Mouse (Mus musculus) myocyte (in vitro differentiated cells): ENCODE results near the gene Eps8. TPM values are rescaled to one million over a fixed set of nuclear protein-coding genes. Genes with fewer than 3 reads are reported as not detected.

Source experiments
- H3K27me3 ChIP-seq: one replicate; pipeline ENCODE4 v1.6.1; 2011; ENCODE audit not compliant: control insufficient read depth, insufficient read depth, insufficient read length
- H3K36me3 ChIP-seq: one replicate; pipeline ENCODE4 v1.6.1; 2011; ENCODE audit not compliant: control insufficient read depth, insufficient read depth
- H3K4me2 ChIP-seq: one replicate; pipeline ENCODE4 v1.6.1; 2011; ENCODE audit warnings: low read depth, control low read depth
- H3K4me3 ChIP-seq: one replicate; pipeline ENCODE4 v1.5.1; 2011; ENCODE audit warnings: mild to moderate bottlenecking, control low read depth, moderate library complexity
- H3K79me2 ChIP-seq: one replicate; pipeline ENCODE4 v1.6.1; 2011; ENCODE audit not compliant: control insufficient read depth, insufficient read depth
- H3ac ChIP-seq: one replicate; pipeline ENCODE4 v1.6.1; 2011; ENCODE audit not compliant: control insufficient read depth, insufficient read length
- CEBPB ChIP-seq: IDR thresholded peaks from 2 replicates; pipeline ENCODE4 v1.6.1; 2011; ENCODE audit warnings: mild to moderate bottlenecking, moderate library complexity; ENCODE audit not compliant: poor library complexity, insufficient read depth, severe bottlenecking
- E2F4 ChIP-seq: IDR thresholded peaks from one replicate; pipeline ENCODE4 v1.6.1; 2011; ENCODE audit warnings: mild to moderate bottlenecking, control low read depth, moderate library complexity; ENCODE audit not compliant: insufficient read depth
- MAX ChIP-seq: IDR thresholded peaks from one replicate; pipeline ENCODE4 v1.6.1; 2011; ENCODE audit warnings: low read depth, mild to moderate bottlenecking, control low read depth
- MYOD1 ChIP-seq, 3 experiments: IDR thresholded peaks; one replicate each; pipeline ENCODE4 v1.6.1; 2011; ENCODE audit warnings: control low read depth in 2 of 3, low read depth in 2 of 3, mild to moderate bottlenecking in 2 of 3, moderate library complexity in 1 of 3; ENCODE audit not compliant: insufficient read length in 2 of 3, control insufficient read depth in 1 of 3
- MYOG ChIP-seq, 3 experiments: IDR thresholded peaks; one replicate each; pipeline ENCODE4 v1.6.1; 2011; ENCODE audit warnings: control low read depth in 2 of 3, low read depth in 2 of 3, mild to moderate bottlenecking in 2 of 3; ENCODE audit not compliant: insufficient read length in 2 of 3, control insufficient read depth in 1 of 3, insufficient read depth in 1 of 3
- POLR2A ChIP-seq: IDR thresholded peaks from one replicate; pipeline ENCODE4 v1.6.1; 2011; ENCODE audit warnings: low read depth, mild to moderate bottlenecking, control low read depth, moderate library complexity; ENCODE audit not compliant: insufficient read length
- POLR2AphosphoS2 ChIP-seq: IDR thresholded peaks from one replicate; pipeline ENCODE4 v1.6.1; 2011; ENCODE audit warnings: low read depth, control low read depth; ENCODE audit not compliant: insufficient read length
- REST ChIP-seq: IDR thresholded peaks from one replicate; pipeline ENCODE4 v1.6.1; 2011; ENCODE audit warnings: mild to moderate bottlenecking, control low read depth, moderate library complexity; ENCODE audit not compliant: insufficient read depth, insufficient read length
- SRF ChIP-seq: IDR thresholded peaks from one replicate; pipeline ENCODE4 v1.6.1; 2011; ENCODE audit warnings: low read depth; ENCODE audit not compliant: control insufficient read depth, insufficient read length
- TCF12 ChIP-seq: IDR thresholded peaks from one replicate; pipeline ENCODE4 v1.6.1; 2011; ENCODE audit warnings: mild to moderate bottlenecking, control low read depth; ENCODE audit not compliant: poor library complexity, insufficient read depth, severe bottlenecking
- TCF3 ChIP-seq: IDR thresholded peaks from one replicate; pipeline ENCODE4 v1.6.1; 2011; ENCODE audit warnings: low read depth, control low read depth; ENCODE audit not compliant: insufficient read length
- USF1 ChIP-seq: IDR thresholded peaks from one replicate; pipeline ENCODE4 v1.6.1; 2011; ENCODE audit warnings: low read depth, mild to moderate bottlenecking, control low read depth, moderate library complexity
- polyA plus RNA-seq: library from polyadenylated mRNA; unstranded; fragments of >200 nt; fragmentation: generic; extraction: Trizol; gene quantifications from one replicate; pipeline ENCODE4 v1.2.1, GENCODE M21; 2012; ENCODE audit warnings: missing spikeins

Eps8 gene
- polyA plus RNA-seq, 1 experiment = 12.4 TPM

- Histone ChIP-seq H3K36me3 (no peaks in the 10 kb centered on the region), H3K79me2 (no peaks in the 10 kb centered on the region), H3K4me3 (no peak overlapping the region), H3K27me3 (no peaks in the 10 kb centered on the region), H3ac (no peak overlapping the region), H3K4me2 (no peak overlapping the region)
- TF ChIP-seq E2F4 (no peak), POLR2A (no peak), REST (no peak), SRF (no peak), TCF3 (no peak), TCF12 (no peak), MAX (no peak), MYOD1 (IDR thresholded peaks at IDR 0.05; ENCODE audit: control insufficient read depth in 1 of 3, insufficient read length in 2 of 3, low read depth in 2 of 3) (no peak), POLR2AphosphoS2 (no peak), CEBPB (no peak), USF1 (no peak), MYOG (IDR thresholded peaks at IDR 0.05; ENCODE audit: control insufficient read depth in 1 of 3, insufficient read depth in 1 of 3, insufficient read length in 2 of 3, low read depth in 2 of 3) (no peak)
Measured at GRCm38 (mm10) chr6:137545341-137545740, 109.3 kb downstream of the Eps8 start.

DNA sequence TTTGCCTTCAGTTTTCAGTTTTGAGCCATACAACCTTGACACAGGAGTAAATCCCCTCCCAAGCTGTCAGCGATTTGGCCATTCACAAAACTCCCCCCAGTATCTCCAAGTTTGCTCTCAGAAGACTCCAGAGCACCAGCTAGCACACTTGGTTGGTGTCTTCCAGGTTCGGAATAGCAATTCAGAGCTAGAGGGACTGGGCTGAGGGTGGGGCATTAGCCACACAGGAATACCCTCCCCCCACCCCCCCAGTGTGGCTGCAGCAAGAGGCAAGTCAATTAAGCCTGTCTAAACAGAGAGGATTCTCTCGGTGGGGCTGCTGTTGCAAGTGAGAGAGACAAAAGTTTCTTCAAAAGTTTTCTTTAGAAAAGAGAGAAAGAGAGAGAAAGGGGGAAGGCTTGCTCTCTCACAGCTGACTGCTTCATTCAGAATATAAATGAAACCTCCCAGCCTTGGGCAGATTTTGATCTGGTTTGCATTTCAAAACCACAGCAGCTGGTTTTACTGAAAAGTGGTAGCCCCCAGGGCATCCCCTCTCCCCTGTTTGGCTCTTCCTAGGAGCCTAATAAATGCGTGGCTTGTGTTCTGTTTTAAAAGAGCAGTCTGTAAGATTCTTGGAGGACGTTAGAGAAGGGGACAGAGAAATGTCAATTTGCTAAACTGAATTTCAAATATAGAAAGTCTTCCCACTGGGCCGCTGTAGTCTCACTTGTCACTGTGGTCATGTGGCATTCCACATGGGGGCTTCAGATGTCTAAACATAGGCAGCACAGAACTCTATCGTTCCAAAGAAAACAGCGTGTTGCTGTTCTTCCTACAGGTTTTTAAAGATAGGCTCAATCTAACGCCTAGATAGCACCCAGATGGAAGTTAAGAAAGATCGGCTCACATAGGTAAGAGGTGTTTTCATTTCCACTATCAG, 112.2 kb downstream of the Eps8 start:
- Histone ChIP-seq H3K4me3 (no peak overlapping the region), H3K79me2 (no peaks in the 10 kb centered on the region), H3ac (no peak overlapping the region), H3K36me3 (no peaks in the 10 kb centered on the region), H3K27me3 (no peaks in the 10 kb centered on the region), H3K4me2 (peak overlapping the region; percentile 30)
- TF ChIP-seq TCF3 = no peak
- no peak for TF ChIP-seq MYOG (IDR thresholded peaks at IDR 0.05; ENCODE audit: control insufficient read depth in 1 of 3, insufficient read depth in 1 of 3, insufficient read length in 2 of 3, low read depth in 2 of 3)

- H3K4me2 ChIP-seq = no peak overlapping the region
- H3K36me3 ChIP-seq = no peaks in the 10 kb centered on the region
- H3K4me3 ChIP-seq = no peak overlapping the region
- no peak for TF ChIP-seq REST
- no peak for TF ChIP-seq MAX
- TF ChIP-seq MYOG (IDR thresholded peaks at IDR 0.05; ENCODE audit: control insufficient read depth in 1 of 3, insufficient read depth in 1 of 3, insufficient read length in 2 of 3, low read depth in 2 of 3) = no peak
- no peak for TF ChIP-seq E2F4
- TF ChIP-seq TCF12 = no peak
- no peaks in the 10 kb centered on the region for H3K79me2 ChIP-seq
- H3ac ChIP-seq = no peak overlapping the region
- no peaks in the 10 kb centered on the region for H3K27me3 ChIP-seq
Measured at GRCm38 (mm10) chr6:137541216-137542176, 113.2 kb downstream of the Eps8 start.

- no peak overlapping the region for H3K4me3 ChIP-seq
- H3ac ChIP-seq = no peak overlapping the region
- H3K79me2 ChIP-seq = no peaks in the 10 kb centered on the region
- TF ChIP-seq POLR2A (no peak), CEBPB (no peak)
- no peaks in the 10 kb centered on the region for H3K27me3 ChIP-seq
- H3K36me3 ChIP-seq = no peaks in the 10 kb centered on the region
- no peak overlapping the region for H3K4me2 ChIP-seq
Measured at GRCm38 (mm10) chr6:137540800-137541199, 113.9 kb downstream of the Eps8 start.

- TF ChIP-seq MYOG (IDR thresholded peaks at IDR 0.05; ENCODE audit: control insufficient read depth in 1 of 3, insufficient read depth in 1 of 3, insufficient read length in 2 of 3, low read depth in 2 of 3) = no peak
- no peak for TF ChIP-seq REST
- no peak for TF ChIP-seq SRF
- no peak for TF ChIP-seq TCF3
- TF ChIP-seq POLR2A = no peak
- TF ChIP-seq POLR2AphosphoS2 = no peak
- TF ChIP-seq MAX = no peak
- no peak for TF ChIP-seq CEBPB
- no peak for TF ChIP-seq MYOD1 (IDR thresholded peaks at IDR 0.05; ENCODE audit: control insufficient read depth in 1 of 3, insufficient read length in 2 of 3, low read depth in 2 of 3)
- TF ChIP-seq USF1 = no peak
- TF ChIP-seq E2F4 = no peak
- TF ChIP-seq TCF12 = no peak
- Histone ChIP-seq H3K36me3 (no peaks in the 10 kb centered on the region), H3K27me3 (no peaks in the 10 kb centered on the region), H3ac (no peak overlapping the region), H3K79me2 (no peaks in the 10 kb centered on the region), H3K4me3 (no peak overlapping the region), H3K4me2 (no peak overlapping the region)
Measured at GRCm38 (mm10) chr6:137540346-137540745, 114.3 kb downstream of the Eps8 start.
